Mouse (Mus musculus): ENCODE measurements around the gene Sgcd. TPM values are rescaled to one million over a fixed set of nuclear protein-coding genes. Genes with fewer than 3 reads are reported as not detected.

The Sgcd gene
- polyA plus RNA-seq, 1 experiment from 2014 or later: 6.4 TPM

DNA sequence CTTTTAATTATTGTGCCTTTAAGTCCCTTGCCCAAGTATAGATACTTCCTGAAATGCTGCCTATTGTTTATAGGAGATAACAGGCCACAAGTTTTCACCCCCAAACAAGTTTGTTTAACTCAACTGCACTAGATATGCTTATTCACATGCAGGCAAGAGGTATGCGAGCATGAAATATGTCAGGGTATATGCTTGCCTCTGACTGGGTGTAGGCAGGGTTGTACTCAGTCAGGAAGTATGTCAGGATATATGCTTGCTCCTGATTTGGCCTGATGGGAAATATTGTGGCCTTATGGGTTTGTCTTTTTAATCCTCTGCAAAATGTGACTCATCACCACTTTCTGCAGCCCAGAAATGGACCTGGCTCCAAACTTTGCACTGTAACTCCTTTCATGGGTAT, 694.0 kb downstream of the Sgcd start:
- 93% methylated on average over 1 of the region's 1 CpGs for WGBS
- Histone ChIP-seq H3K36me3 (no peaks in the 10 kb centered on the region), H3K4me1 (no peaks in the 10 kb centered on the region), H3K9me3 (replicated peaks) (no peaks in the 10 kb centered on the region), H3K27ac (no peak overlapping the region), H3K4me3 (no peak overlapping the region), H3K27me3 (ENCODE audit: low read depth, poor library complexity, severe bottlenecking) (no peaks in the 10 kb centered on the region)
- no peak for DNase-seq (ENCODE audit: low spot score)

DNA sequence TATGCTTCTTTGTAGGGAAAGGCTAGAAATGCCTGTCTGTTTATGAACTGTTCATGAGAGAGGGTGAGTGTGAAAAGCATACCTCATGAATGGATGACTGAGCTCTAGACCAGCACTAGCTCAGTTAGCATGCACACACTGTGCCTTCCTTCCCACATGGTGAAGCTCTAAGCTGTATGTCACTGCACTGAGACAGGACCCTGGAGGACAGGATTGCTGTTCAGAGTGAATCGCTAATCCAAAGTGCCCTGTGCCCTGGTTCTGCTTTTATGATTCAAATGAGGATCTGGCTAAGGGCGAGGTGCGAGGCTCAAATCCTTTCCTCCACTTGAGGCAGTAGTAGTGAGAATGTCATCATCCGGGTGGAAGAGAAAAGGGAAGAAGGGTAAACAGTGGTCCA, 712.2 kb downstream of the Sgcd start:
- Histone ChIP-seq H3K4me1 (no peaks in the 10 kb centered on the region), H3K4me3 (no peak overlapping the region), H3K27me3 (ENCODE audit: low read depth, poor library complexity, severe bottlenecking) (no peaks in the 10 kb centered on the region), H3K9me3 (replicated peaks) (no peaks in the 10 kb centered on the region), H3K27ac (no peak overlapping the region), H3K36me3 (no peaks in the 10 kb centered on the region)
- no peak for DNase-seq (ENCODE audit: low spot score)
- WGBS: 58% methylated on average over 4 of the region's 4 CpGs

DNA sequence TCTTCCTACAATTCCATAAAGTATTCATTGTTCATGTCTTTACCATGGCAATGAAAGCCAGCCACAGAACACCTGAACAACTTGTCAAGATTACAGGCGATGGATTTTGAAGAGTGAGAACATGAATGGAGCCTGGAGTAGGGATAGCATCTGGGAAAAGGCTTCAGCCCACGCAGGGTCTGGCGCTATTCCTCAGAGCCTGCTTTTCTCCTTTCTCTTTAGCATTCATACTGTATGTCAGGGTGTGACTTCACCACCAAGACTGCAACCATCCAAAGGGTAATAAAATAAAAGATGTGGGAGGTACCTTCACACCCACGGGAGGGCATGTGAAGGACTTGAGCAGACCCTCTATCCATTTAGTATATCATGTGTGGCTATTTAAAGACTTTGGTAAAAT, 720.2 kb downstream of the Sgcd start:
- Histone ChIP-seq H3K27me3 (ENCODE audit: low read depth, poor library complexity, severe bottlenecking) (no peaks in the 10 kb centered on the region), H3K4me1 (no peaks in the 10 kb centered on the region), H3K4me3 (no peak overlapping the region), H3K9me3 (replicated peaks) (no peaks in the 10 kb centered on the region), H3K36me3 (no peaks in the 10 kb centered on the region), H3K27ac (no peak overlapping the region)
- DNase-seq (ENCODE audit: low spot score): no peak
- WGBS: 84% methylated on average over 4 of the region's 4 CpGs

DNA sequence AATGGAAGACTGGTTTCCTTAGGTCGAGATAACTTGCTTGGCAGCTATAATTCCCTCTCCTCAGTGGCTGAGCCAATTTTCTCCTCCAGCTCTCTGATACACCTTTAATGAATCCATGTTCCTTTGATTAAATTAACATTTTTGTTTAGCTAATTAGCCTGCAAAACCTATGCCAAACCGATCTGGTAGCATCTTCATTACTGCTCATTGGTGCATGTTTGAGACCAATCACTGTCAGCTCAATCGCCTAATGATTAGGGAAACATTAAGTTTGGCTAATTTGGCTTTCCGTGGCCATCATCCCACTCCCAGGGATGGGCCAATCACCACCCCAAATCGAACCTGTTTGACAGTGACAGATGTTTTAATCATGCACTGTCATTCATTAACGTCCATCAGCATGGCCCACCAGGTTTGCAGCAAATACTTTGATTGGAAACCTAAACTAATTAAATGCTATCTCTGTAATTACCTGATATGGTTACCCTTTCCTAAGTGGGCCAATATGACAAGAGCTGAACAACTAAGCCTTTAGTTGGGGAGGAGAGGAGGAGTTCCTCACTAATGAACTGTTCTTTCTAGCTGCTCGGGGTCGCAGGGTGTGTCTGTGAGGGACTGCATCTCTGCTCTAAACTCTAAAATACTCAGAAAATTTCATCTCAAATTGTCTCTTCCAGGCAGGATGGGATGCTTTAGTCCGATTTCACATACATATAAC, 724.3 kb downstream of the Sgcd start:
- Histone ChIP-seq H3K36me3 (no peaks in the 10 kb centered on the region), H3K9me3 (replicated peaks) (no peaks in the 10 kb centered on the region), H3K27me3 (ENCODE audit: low read depth, poor library complexity, severe bottlenecking) (no peaks in the 10 kb centered on the region), H3K4me3 (no peak overlapping the region), H3K27ac (no peak overlapping the region), H3K4me1 (no peaks in the 10 kb centered on the region)
- no peak for DNase-seq (ENCODE audit: low spot score)
- 86% methylated on average over 9 of the region's 9 CpGs for WGBS

- Histone ChIP-seq H3K27ac (no peak overlapping the region), H3K4me1 (0 out of 2 replicates have a peak, but pooled peaks cover 5% of the 10 kb centered on the region), H3K36me3 (no peaks in the 10 kb centered on the region), H3K9me3 (replicated peaks) (no peaks in the 10 kb centered on the region), H3K4me3 (no peak overlapping the region), H3K27me3 (ENCODE audit: low read depth, poor library complexity, severe bottlenecking) (no peaks in the 10 kb centered on the region)
- 81% methylated on average over 7 of the region's 7 CpGs for WGBS
- no peak for DNase-seq (ENCODE audit: low spot score)
Measured at GRCm38 (mm10) chr11:47250301-47250700, 738.5 kb downstream of the Sgcd start.

DNA sequence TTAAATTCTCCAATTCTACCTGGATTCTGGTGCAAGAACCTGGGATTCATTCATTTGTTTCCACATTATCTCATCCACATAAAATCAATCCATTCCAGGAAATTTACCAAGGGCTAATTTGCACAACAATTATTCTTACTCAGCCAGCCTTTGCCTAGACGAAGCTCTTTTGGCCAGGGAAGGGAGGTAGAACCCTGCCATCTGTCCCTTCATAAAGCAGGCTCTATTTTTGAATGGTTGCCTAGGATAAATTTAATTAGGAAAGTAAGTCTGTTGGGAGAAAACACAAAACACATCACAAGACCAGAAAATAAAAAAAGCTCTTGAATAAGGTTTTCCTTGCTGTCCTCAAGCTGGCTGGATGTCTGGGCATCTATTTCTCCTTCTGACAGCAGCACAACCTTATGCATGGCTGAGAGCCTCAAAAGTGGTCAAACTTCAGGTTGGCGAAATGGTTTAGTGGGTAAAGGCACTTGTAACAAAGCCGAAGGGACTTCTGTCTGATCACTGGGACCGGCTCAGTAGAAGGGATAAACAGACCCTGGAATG, 740.4 kb downstream of the Sgcd start:
- DNase-seq (ENCODE audit: low spot score): no peak
- H3K4me3 ChIP-seq: no peak overlapping the region
- 85% methylated on average over 4 of the region's 4 CpGs for WGBS
- H3K36me3 ChIP-seq: no peaks in the 10 kb centered on the region
- no peaks in the 10 kb centered on the region for H3K9me3 ChIP-seq (replicated peaks)
- no peak overlapping the region for H3K27ac ChIP-seq
- H3K27me3 ChIP-seq (ENCODE audit: low read depth, poor library complexity, severe bottlenecking): no peaks in the 10 kb centered on the region
- 0 out of 2 replicates have a peak, but pooled peaks cover 5% of the 10 kb centered on the region for H3K4me1 ChIP-seq

GRCm38 (mm10) chr11:47247703-47248344, 740.9 kb downstream of the Sgcd start:
- Histone ChIP-seq H3K27me3 (ENCODE audit: low read depth, poor library complexity, severe bottlenecking) (no peaks in the 10 kb centered on the region), H3K36me3 (no peaks in the 10 kb centered on the region), H3K4me3 (no peak overlapping the region), H3K9me3 (replicated peaks) (no peaks in the 10 kb centered on the region), H3K27ac (no peak overlapping the region), H3K4me1 (0 out of 2 replicates have a peak, but pooled peaks cover 5% of the 10 kb centered on the region)
- DNase-seq (ENCODE audit: low spot score): no peak
- 92% methylated on average over 8 of the region's 8 CpGs for WGBS

- Histone ChIP-seq H3K4me3 (no peak overlapping the region), H3K9me3 (replicated peaks) (no peaks in the 10 kb centered on the region), H3K36me3 (no peaks in the 10 kb centered on the region), H3K27me3 (ENCODE audit: low read depth, poor library complexity, severe bottlenecking) (no peaks in the 10 kb centered on the region), H3K4me1 (0 out of 2 replicates have a peak, but pooled peaks cover 5% of the 10 kb centered on the region), H3K27ac (no peak overlapping the region)
- WGBS: 94% methylated on average over 1 of the region's 1 CpGs
- DNase-seq (ENCODE audit: low spot score): no peak
Measured at GRCm38 (mm10) chr11:47242401-47242800, 746.4 kb downstream of the Sgcd start.

GRCm38 (mm10) chr11:47228222-47228621, 760.5 kb downstream of the Sgcd start:
- Histone ChIP-seq H3K27ac (no peak overlapping the region), H3K4me1 (no peaks in the 10 kb centered on the region), H3K4me3 (no peak overlapping the region), H3K36me3 (no peaks in the 10 kb centered on the region), H3K9me3 (replicated peaks) (no peaks in the 10 kb centered on the region), H3K27me3 (ENCODE audit: low read depth, poor library complexity, severe bottlenecking) (no peaks in the 10 kb centered on the region)
- 49% methylated on average over 1 of the region's 1 CpGs for WGBS
- DNase-seq (ENCODE audit: low spot score): no peak

DNA sequence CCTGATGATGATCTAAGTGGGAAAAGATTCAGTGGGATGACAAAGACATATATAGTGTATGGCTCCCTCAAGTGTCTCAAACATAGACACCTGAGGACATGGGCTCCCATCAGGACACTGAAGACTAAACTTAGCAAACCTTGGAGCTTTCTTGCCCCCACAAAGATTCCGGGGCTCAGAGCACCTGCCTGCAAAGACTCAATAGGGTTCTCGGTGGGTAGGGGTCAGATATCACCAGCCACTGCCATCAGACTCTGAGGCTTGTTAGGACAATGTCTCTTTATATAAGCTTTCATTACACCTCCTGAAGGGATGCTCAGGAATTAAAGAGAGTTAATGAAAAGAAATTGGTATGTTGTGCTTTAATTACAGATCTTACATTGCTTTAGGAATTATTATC, 764.6 kb downstream of the Sgcd start:
- Histone ChIP-seq H3K9me3 (replicated peaks) (no peaks in the 10 kb centered on the region), H3K4me1 (no peaks in the 10 kb centered on the region), H3K27ac (no peak overlapping the region), H3K27me3 (ENCODE audit: low read depth, poor library complexity, severe bottlenecking) (no peaks in the 10 kb centered on the region), H3K4me3 (no peak overlapping the region), H3K36me3 (no peaks in the 10 kb centered on the region)
- no peak for DNase-seq (ENCODE audit: low spot score)
- WGBS: 88% methylated on average over 2 of the region's 2 CpGs

GRCm38 (mm10) chr11:47211531-47211930, 777.2 kb downstream of the Sgcd start:
- Histone ChIP-seq H3K9me3 (replicated peaks) (no peaks in the 10 kb centered on the region), H3K27ac (no peak overlapping the region), H3K27me3 (ENCODE audit: low read depth, poor library complexity, severe bottlenecking) (no peaks in the 10 kb centered on the region), H3K36me3 (no peaks in the 10 kb centered on the region), H3K4me3 (no peak overlapping the region), H3K4me1 (no peaks in the 10 kb centered on the region)
- no peak for DNase-seq (ENCODE audit: low spot score)
- 89% methylated on average over 8 of the region's 8 CpGs for WGBS

GRCm38 (mm10) chr11:47206461-47206860, 782.3 kb downstream of the Sgcd start:
- 68% methylated on average over 1 of the region's 1 CpGs for WGBS

GRCm38 (mm10) chr11:47199106-47199505, 789.7 kb downstream of the Sgcd start:
- Histone ChIP-seq H3K27ac (no peak overlapping the region), H3K4me3 (no peak overlapping the region), H3K27me3 (ENCODE audit: low read depth, poor library complexity, severe bottlenecking) (no peaks in the 10 kb centered on the region), H3K36me3 (no peaks in the 10 kb centered on the region), H3K9me3 (replicated peaks) (no peaks in the 10 kb centered on the region), H3K4me1 (peaks cover 5% of the 10 kb centered on the region)
- DNase-seq (ENCODE audit: low spot score): no peak
- 95% methylated on average over 7 of the region's 7 CpGs for WGBS

More at GRCm38 (mm10) chr11:47206461-47206860, 782.3 kb downstream of the Sgcd start:
- no peak overlapping the region for H3K4me3 ChIP-seq
- H3K27me3 ChIP-seq (ENCODE audit: low read depth, poor library complexity, severe bottlenecking): no peaks in the 10 kb centered on the region
- no peak for DNase-seq (ENCODE audit: low spot score)
- H3K4me1 ChIP-seq: peaks cover 2% of the 10 kb centered on the region
- no peaks in the 10 kb centered on the region for H3K36me3 ChIP-seq
- no peaks in the 10 kb centered on the region for H3K9me3 ChIP-seq (replicated peaks)
- no peak overlapping the region for H3K27ac ChIP-seq
